Mouse (Mus musculus) lung, postnatal 14 days (tissue): ENCODE data around the gene Osbpl9.
A peak's percentile ranks its signal among the peaks of the same experiment; 100 is the strongest.

Experiments
- DNase-seq: peaks from one replicate; pipeline ENCODE4 v3.0.0; 2021

Osbpl9 gene

DNA sequence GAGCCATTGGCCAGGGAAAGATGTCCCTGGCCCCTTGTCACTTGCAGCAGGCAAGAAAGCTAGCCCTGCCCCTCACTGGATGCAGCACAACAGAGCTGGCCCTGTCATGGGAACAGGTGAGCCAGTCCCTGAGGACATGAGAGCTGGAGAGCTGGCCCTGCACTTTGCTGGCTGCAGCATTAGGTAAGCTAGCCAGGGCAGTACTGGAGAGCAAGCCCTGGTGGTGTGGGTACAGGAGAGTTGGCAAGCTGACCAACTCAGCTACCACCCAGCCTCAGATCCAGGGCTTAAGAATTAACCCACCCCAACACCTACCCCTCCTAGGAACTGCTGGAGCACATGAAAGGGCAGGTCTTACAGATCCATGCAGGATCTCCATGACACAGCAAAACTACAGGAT, 73.1 kb downstream of the Osbpl9 start:
- no peak for DNase-seq

GRCm38 (mm10) chr4:109128017-109128416, 74.1 kb downstream of the Osbpl9 start:
- DNase-seq: no peak

DNA sequence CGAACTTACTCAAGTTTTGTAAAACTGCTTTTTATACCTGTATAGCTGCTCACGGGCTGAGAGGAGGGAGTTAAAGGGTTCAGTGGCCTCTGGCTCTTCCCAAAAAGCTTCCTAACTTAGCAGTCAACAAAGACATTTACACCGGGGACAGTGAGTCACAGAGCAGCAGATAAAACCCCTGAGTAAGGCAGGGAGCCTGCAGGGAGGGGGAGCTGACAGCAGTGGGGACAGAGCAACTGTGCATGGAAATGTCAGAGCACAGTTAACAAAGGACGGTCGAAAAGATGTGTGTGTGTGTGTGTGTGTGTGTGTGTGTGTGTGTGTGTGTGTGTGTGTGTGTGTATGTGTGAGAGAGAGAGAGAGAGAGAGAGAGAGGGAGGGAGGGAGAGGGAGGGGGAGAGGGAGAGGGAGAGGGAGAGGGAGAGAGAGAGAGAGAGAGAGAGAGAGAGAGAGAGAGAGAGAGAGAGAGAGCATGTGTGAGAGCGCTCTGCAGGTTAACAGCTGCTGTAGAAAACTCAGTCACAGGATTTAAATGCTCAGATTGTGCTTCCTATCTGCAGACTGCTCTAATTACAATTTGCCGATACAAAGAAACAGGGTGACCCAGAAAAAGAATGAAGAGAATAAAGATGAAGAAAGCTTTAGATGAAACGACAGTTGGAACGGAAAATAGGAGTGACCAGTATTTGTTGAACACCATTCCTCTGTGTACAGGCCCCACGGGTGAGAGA, 75.1 kb downstream of the Osbpl9 start:
- DNase-seq: no peak

GRCm38 (mm10) chr4:109125746-109126425, 76.2 kb downstream of the Osbpl9 start:
- no peak for DNase-seq

- no peak for DNase-seq
Measured at GRCm38 (mm10) chr4:109122830-109123555, 79.1 kb downstream of the Osbpl9 start.

- DNase-seq: no peak
Measured at GRCm38 (mm10) chr4:109120735-109121134, 81.3 kb downstream of the Osbpl9 start.

DNA sequence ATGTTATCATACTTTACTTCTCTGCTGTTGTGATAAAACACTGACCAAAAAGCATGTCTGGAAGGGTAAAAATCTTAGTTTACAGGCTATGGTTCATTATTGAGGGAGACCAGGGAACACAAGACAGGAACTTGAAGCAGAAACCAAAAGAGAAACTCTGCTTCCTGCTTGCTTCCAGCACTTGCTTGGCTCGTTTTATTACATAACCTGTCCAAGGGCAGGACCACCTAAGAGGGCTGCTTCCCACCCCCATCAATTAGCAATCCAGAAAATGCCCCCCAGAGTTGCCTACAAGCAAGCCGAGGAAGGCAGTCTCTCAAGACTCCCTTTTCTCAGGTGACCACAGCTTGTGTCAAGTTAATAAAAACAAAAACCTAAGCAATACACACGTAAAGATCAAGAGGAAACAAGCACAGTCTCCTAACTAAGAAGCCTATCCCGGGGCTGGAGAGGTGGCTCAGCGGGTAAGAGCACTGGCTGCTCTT, 82.4 kb downstream of the Osbpl9 start:
- no peak for DNase-seq

DNA sequence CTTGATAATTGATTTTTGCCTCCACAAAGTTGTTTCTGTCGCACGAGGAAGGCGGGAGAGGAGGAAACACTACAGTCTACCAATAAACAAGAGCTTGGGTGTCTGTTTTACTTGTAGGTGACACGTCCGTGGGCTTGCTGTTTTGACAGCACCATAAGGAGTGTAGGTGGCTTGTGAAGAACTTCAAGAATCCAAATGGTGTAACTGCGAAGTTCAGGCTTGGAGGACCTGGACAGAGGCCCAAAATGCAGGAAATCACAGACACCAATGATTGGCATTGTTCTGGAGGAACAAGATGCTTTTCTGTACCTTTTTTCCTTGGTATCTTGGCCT, 83.8 kb downstream of the Osbpl9 start:
- DNase-seq: peak; percentile 28

DNA sequence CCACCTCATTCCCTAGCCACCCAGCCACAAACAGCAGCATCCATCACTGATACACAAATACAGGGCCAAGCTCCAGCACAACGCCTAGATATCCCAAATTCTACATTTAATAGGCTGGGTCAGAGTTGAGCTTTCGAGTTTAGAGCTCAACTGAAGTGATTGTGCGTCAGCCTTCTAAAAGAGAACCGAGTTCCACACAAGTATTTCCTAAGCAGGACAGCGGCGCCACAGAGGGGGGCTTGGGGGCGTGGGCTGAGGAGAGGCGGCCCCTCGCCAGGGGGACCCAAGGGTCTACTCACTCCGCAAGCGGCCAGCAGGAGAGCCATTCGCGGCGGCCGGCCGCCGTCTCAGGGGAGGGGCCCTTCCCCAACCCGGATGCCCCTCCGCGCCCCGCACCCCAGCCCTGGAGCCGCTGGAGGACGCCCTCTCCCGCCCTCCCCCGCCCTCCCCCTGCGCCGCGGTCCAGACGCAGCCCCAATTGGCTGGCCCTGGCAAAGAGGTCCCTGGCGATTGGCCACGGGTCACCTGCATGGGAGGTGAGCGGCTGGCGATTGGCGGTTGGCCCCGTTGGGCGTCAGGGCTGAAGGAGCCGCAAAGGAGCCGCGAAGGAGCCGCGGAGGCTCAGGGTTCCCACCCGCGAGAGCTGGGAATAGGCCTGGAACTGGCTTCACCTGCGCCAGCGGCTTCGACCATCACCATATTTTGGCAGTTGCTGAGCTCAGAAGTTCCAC, 84.3 kb downstream of the Osbpl9 start:
- peak; percentile 96 for DNase-seq

DNA sequence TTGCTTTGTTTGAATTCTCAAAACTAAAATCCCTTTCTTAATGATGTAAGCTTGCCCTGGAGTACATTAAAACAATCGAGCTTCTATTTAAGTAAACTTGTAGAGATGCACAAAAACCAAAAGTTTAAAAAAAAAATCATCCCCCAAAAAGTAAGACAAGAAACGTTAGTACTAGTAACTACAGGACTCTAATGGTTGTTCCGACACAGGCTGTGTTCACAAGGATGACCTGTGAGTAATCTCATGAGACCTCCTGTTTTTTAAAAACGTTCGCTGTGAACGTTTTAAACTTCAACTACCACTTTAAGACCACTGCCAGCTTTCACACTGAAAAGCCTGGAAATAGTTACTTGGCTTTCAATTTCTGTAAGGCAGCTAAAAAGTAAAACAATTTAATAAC, 85.1 kb downstream of the Osbpl9 start:
- DNase-seq: no peak

DNA sequence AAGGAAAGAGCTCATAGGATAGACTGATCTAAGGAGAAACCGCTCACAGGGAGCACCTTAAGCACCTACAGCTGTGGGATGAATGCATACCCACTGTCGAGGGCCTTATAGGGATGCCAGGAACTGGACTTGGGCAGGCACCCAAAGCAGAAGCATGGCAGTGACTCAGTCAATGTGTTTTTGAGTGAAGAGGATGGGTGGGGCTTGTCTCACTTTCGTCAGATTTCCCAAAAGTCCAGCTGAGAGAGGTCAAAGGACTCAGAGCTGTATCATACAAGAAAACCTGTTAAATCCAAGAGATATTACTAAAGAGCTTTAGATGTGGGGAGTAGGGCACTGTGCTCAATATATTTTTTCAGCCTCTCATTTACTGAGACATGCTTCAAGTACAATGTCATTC, 85.6 kb downstream of the Osbpl9 start:
- DNase-seq: peak; percentile 74

GRCm38 (mm10) chr4:109115742-109116141, 86.3 kb downstream of the Osbpl9 start:
- DNase-seq: no peak

GRCm38 (mm10) chr4:109114308-109114707, 87.8 kb downstream of the Osbpl9 start:
- DNase-seq: no peak

GRCm38 (mm10) chr4:109112915-109113505, 89.1 kb downstream of the Osbpl9 start:
- no peak for DNase-seq

DNA sequence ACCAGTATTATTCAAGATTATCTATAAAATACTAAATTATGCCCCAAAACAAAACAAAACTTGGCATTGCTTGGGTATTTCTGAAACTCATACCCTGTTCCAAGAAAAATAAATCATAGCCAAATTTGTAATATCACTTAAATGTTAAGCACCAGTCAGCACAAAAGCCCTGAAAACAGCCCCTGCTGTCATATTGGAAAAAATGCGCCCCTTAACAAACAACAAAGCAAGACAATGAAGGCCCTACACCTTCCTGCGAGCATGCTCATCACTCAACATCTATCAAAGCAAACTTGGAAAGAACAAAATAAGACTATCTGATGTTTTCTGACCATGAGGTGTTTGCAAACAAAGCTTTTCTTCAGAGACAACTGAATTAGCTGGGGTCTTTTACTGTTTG, 91.1 kb downstream of the Osbpl9 start:
- DNase-seq: no peak

DNA sequence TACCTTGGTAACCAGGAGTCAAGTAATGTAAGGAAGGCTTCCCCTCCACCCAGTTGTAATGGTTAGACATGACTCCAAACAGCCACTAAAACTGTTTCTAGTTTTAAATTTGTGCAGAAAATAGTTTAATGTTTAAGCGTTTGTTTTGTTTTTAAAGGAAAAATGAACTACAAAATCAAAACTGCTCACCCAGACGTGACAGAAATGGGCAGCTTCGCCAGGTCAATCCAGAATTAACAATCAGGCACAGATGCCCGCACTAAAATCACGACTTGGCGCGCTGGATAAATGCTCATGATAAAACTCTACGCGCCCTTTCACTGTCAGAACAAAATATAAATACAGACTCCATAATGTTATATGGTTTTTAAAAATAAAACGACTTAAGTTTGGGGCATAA, 92.4 kb downstream of the Osbpl9 start:
- no peak for DNase-seq

DNA sequence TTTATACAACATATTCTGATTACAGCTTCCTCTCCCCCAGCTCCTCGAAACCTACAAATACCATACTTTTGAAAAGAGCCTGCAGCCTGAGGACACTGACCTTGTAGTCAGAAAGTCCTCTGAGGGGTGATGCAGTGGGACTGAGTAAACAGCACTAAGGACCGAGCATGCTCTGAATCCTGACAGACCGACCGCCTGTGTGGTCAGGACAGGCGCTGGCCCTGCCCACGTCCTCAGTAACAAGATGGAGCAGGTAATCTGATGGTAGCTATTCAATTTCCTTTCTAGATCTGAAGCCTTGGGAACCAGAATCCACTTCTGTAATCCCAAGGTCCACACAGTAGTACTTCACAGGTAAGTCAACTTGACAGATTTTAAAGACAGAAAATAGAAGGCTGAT, 93.1 kb downstream of the Osbpl9 start:
- DNase-seq: no peak

DNA sequence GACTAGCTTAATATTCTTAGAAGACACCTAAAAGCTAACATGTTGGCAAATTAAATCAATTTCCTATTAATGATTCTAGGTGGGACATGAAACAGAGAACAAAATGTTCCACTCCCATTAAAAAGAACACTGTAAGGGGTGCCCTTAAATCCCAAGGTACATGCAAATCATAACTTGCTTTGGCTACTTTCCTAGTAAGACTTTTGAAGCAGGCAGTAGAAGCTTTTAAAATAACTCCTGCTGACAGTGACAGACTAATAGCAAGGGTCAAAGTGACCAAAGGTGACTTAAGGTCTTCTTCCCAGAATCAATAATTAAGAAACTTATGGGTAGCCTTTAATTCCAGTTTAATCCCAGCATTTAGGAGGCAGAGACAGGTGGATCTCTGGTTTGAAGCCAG, 95.5 kb downstream of the Osbpl9 start:
- DNase-seq: no peak

DNA sequence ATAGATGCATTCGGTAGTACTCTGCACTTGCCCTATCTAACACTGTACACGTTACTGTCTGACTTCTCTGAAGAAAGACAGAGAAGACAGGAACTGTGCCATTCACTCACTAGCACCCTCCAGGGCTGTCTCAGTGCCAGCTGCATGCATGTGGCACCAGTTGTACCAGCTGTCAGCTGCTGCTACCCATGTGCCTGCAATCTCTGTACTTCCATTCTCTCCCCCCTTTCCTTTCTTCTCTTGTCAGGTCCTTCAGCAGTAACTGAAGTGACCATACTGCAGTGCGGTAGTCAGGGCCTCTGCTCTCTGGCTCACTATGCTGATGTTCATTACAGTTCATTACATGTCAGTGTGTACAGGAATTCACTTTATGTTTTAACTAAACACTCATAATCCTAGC, 96.0 kb downstream of the Osbpl9 start:
- DNase-seq: no peak

- DNase-seq: no peak
Measured at GRCm38 (mm10) chr4:109105254-109105653, 96.8 kb downstream of the Osbpl9 start.

DNA sequence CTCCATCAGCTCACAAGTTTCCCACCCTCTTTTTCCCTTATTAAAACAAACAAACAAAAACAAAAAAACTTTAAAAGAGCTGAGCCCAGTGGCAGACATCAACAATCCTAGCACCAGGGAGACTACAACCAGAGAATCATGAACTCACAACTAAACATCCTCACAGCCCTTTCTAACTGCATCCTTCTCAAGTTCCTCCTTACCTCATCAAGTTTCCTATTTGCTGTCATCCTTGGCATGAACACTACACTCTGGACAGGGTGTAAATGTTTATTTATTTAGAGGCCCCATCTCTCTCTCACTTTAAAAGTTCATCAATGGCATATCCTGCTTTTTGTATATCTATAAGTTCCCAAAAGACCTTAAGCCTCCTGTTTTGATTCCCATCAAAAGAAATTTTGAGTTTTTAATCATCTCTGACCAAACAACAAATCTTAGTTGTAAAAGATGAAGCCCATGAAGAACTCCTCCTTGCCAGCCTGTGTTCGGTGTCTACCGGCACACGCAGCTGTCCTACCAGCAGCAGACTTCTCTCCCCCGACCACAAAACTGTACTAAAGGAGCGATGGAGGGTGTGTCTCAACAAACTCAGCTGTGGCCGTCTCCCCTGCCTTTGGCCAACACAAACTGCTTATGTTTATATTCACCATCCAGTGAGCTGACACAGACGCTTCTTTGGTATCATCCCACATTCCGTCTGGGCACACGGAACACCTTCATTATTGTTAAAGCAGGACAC, 98.8 kb downstream of the Osbpl9 start:
- no peak for DNase-seq

DNA sequence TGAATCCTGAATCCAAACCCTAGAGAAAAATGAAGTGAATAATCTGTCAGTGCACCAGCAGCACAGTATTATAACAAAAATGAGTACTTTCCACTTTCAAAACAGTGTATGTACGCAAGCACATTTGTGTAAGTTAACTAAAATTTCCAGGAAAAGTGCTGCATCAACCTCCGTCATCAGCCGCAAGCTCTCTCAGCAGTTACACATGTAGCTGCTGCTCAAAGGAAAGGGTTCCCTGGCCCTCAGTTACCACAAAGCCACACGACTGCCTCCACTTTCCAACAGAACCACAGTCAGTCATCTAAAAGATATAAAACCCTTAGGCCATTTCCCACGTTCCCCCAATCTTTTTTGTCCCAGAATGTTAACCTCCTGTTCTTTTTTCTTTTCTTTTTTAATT, 99.5 kb downstream of the Osbpl9 start:
- no peak for DNase-seq
